Mouse (Mus musculus): Measurements from ENCODE around the gene Trp53bp2. TPM values are rescaled to one million over a fixed set of nuclear protein-coding genes. Genes with fewer than 3 reads are reported as not detected.

Gene Trp53bp2
- polyA plus RNA-seq, 1 experiment from 2014 or later, result 28.0 TPM

DNA sequence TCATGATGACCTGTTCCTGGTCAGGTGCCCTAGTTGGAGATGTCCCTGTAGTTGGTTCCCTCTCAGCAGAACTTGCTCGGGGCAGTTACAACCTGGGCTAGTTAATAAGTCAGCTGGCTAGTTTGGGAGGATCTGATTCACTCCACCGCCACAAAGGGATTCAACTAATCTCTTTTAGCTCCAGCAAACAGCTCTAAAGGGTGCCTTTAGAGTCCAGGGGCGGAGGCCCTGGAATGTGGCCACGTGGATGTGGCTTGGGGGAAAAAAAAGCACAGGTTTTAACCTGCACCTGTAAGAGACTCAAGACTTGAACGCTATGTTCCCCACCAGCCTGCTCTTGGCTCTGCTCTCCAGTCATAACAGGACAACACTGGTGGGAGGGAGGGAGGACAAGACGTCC lies 87.7 kb downstream of the Trp53bp2 start:
- 65% methylated on average over 6 of the region's 6 CpGs for WGBS
- H3K36me3 ChIP-seq (ENCODE audit: control insufficient read depth, insufficient read depth, low read length), result no peaks in the 10 kb centered on the region
- H3K4me1 ChIP-seq (replicated peaks; ENCODE audit: control insufficient read depth, insufficient read depth, low read length), result no peaks in the 10 kb centered on the region
- no peak overlapping the region for H3K4me3 ChIP-seq (ENCODE audit: low read depth, low read length)
- DNase-seq (ENCODE audit: low spot score) (no peak), ATAC-seq (ENCODE audit: low FRiP score) (no peak)
- H3K27me3 ChIP-seq (ENCODE audit: control insufficient read depth, insufficient read depth, low read length), result no peaks in the 10 kb centered on the region
- no peak overlapping the region for H3K4me2 ChIP-seq (replicated peaks; ENCODE audit: low read depth, low read length)
- H3K9me3 ChIP-seq (ENCODE audit: control insufficient read depth, low read length), result no peaks in the 10 kb centered on the region
- H3K27ac ChIP-seq (ENCODE audit: low read depth, low read length), result no peak overlapping the region
- no peak overlapping the region for H3K9ac ChIP-seq (ENCODE audit: low read depth, low read length)

DNA sequence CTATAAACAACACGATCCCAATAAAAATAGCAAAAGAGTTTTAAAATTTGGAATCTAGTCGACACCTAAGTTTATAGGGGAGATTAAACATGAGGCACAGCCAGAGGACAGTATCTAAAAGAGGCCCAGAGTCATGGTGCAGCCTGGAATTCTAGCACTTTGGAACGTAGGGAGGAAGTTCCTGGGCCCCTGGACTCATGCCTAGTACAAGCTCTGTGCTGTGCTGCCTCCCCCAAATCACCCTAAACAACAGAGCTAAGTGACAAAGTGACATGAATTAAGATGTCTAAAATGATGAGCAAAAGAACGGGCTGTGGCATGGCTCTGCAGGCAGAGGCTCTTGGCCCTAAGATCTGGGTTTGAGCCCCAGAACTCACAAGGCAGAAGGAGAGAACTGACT lies 88.8 kb downstream of the Trp53bp2 start:
- no peak overlapping the region for H3K4me2 ChIP-seq (replicated peaks; ENCODE audit: low read depth, low read length)
- no peaks in the 10 kb centered on the region for H3K9me3 ChIP-seq (ENCODE audit: control insufficient read depth, low read length)
- H3K4me1 ChIP-seq (replicated peaks; ENCODE audit: control insufficient read depth, insufficient read depth, low read length), result no peaks in the 10 kb centered on the region
- H3K27ac ChIP-seq (ENCODE audit: low read depth, low read length), result no peak overlapping the region
- no peak overlapping the region for H3K9ac ChIP-seq (ENCODE audit: low read depth, low read length)
- DNase-seq (ENCODE audit: low spot score), result no peak
- H3K4me3 ChIP-seq (ENCODE audit: low read depth, low read length), result no peak overlapping the region
- H3K36me3 ChIP-seq (ENCODE audit: control insufficient read depth, insufficient read depth, low read length), result no peaks in the 10 kb centered on the region
- WGBS, result 71% methylated on average over 4 of the region's 4 CpGs
- H3K27me3 ChIP-seq (ENCODE audit: control insufficient read depth, insufficient read depth, low read length), result no peaks in the 10 kb centered on the region
- no peak for ATAC-seq (ENCODE audit: low FRiP score)

GRCm38 (mm10) chr1:182499443-182500089 lies 90.6 kb downstream of the Trp53bp2 start:
- Histone ChIP-seq H3K4me3 (ENCODE audit: low read depth, low read length) (no peak overlapping the region), H3K9me3 (ENCODE audit: control insufficient read depth, low read length) (no peaks in the 10 kb centered on the region), H3K36me3 (ENCODE audit: control insufficient read depth, insufficient read depth, low read length) (no peaks in the 10 kb centered on the region), H3K4me1 (replicated peaks; ENCODE audit: control insufficient read depth, insufficient read depth, low read length) (no peaks in the 10 kb centered on the region), H3K27ac (ENCODE audit: low read depth, low read length) (no peak overlapping the region), H3K4me2 (replicated peaks; ENCODE audit: low read depth, low read length) (no peak overlapping the region), H3K27me3 (ENCODE audit: control insufficient read depth, insufficient read depth, low read length) (no peaks in the 10 kb centered on the region), H3K9ac (ENCODE audit: low read depth, low read length) (no peak overlapping the region)
- ATAC-seq (ENCODE audit: low FRiP score) (no peak), DNase-seq (ENCODE audit: low spot score) (no peak)
- WGBS, result 81% methylated on average over 9 of the region's 9 CpGs

DNA sequence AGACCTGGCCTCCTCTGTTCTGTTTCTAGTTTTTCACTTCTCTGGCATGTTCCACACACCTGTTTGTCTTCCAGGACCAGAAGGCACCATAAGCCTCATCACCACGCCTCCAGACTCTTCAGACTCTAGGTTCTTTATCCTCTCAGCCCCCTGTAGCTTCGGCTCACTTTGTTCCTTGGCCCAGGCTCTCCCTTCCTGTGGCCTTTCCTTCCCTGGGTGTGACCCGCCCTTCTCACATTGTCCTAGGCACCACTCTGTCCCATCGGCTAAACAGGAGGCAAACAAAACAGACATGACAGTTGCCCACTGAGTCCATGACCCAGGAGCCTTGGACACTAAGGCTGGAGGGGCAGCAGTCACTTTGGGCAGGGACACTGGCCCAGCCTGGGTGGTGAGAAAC lies 91.3 kb downstream of the Trp53bp2 start:
- H3K4me2 ChIP-seq (replicated peaks; ENCODE audit: low read depth, low read length), result no peak overlapping the region
- H3K9ac ChIP-seq (ENCODE audit: low read depth, low read length), result no peak overlapping the region
- H3K27me3 ChIP-seq (ENCODE audit: control insufficient read depth, insufficient read depth, low read length), result no peaks in the 10 kb centered on the region
- H3K27ac ChIP-seq (ENCODE audit: low read depth, low read length), result no peak overlapping the region
- no peaks in the 10 kb centered on the region for H3K36me3 ChIP-seq (ENCODE audit: control insufficient read depth, insufficient read depth, low read length)
- WGBS, result 70% methylated on average over 4 of the region's 4 CpGs
- ATAC-seq (ENCODE audit: low FRiP score), result no peak
- DNase-seq (ENCODE audit: low spot score), result no peak
- no peaks in the 10 kb centered on the region for H3K9me3 ChIP-seq (ENCODE audit: control insufficient read depth, low read length)
- no peaks in the 10 kb centered on the region for H3K4me1 ChIP-seq (replicated peaks; ENCODE audit: control insufficient read depth, insufficient read depth, low read length)
- H3K4me3 ChIP-seq (ENCODE audit: low read depth, low read length), result no peak overlapping the region

DNA sequence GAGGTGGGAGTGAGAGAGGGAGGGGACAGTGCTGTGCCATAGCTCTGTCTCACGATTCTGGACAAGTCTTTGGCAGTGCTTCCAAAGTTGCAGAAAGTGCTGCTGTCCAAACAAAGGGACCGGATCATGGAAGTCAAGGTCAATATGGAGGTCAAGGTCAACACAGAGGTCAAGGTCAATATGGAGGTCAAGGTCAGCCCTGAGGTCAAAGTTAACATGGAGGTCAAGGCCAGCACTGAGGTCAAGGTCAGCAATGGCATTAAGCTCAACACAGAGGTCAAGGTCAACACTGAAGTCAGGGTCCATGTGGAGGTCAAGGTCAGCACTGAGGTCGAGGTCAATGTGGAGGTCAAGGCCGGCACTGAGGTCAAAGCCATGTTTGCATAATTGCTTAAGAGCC lies 91.9 kb downstream of the Trp53bp2 start:
- no peaks in the 10 kb centered on the region for H3K4me1 ChIP-seq (replicated peaks; ENCODE audit: control insufficient read depth, insufficient read depth, low read length)
- DNase-seq (ENCODE audit: low spot score), result peak; percentile 39
- H3K36me3 ChIP-seq (ENCODE audit: control insufficient read depth, insufficient read depth, low read length), result no peaks in the 10 kb centered on the region
- H3K4me2 ChIP-seq (replicated peaks; ENCODE audit: low read depth, low read length), result no peak overlapping the region
- H3K4me3 ChIP-seq (ENCODE audit: low read depth, low read length), result no peak overlapping the region
- 87% methylated on average over 4 of the region's 4 CpGs for WGBS
- no peaks in the 10 kb centered on the region for H3K27me3 ChIP-seq (ENCODE audit: control insufficient read depth, insufficient read depth, low read length)
- no peaks in the 10 kb centered on the region for H3K9me3 ChIP-seq (ENCODE audit: control insufficient read depth, low read length)
- H3K9ac ChIP-seq (ENCODE audit: low read depth, low read length), result no peak overlapping the region
- H3K27ac ChIP-seq (ENCODE audit: low read depth, low read length), result no peak overlapping the region
- no peak for ATAC-seq (ENCODE audit: low FRiP score)

DNA sequence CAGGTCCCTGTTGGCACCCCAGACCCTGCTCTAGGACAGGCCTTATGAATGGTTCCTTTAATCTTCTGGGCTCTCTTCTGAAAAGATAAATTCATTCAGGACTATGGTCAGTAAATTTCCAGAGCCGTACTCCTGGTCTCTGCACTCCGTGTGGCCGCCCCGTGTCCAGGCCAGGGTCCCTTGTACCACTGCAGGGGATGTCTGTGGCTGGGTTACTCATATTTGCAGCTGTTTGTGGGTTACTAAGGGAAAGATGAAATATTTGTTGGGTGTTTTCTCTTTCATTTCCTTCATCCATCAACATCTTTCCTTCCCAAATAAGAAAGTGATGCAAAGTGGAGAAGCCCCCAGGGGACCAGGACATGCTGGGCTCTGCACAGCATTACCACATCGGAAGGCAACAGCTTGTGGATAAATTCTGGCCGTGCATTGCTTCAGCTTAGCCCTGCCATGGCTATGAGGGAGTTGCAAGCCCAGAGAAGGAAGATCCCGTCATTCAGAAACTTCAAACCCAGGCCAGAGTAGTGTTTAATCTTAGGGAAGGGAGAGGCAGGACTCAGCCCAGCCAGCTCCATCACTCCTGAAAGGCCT lies 92.9 kb downstream of the Trp53bp2 start:
- H3K27me3 ChIP-seq (ENCODE audit: control insufficient read depth, insufficient read depth, low read length), result no peaks in the 10 kb centered on the region
- H3K9ac ChIP-seq (ENCODE audit: low read depth, low read length), result no peak overlapping the region
- no peaks in the 10 kb centered on the region for H3K4me1 ChIP-seq (replicated peaks; ENCODE audit: control insufficient read depth, insufficient read depth, low read length)
- H3K36me3 ChIP-seq (ENCODE audit: control insufficient read depth, insufficient read depth, low read length), result no peaks in the 10 kb centered on the region
- WGBS, result 91% methylated on average over 7 of the region's 7 CpGs
- no peak overlapping the region for H3K27ac ChIP-seq (ENCODE audit: low read depth, low read length)
- no peak for ATAC-seq (ENCODE audit: low FRiP score)
- no peak overlapping the region for H3K4me3 ChIP-seq (ENCODE audit: low read depth, low read length)
- no peak overlapping the region for H3K4me2 ChIP-seq (replicated peaks; ENCODE audit: low read depth, low read length)
- no peak for DNase-seq (ENCODE audit: low spot score)
- H3K9me3 ChIP-seq (ENCODE audit: control insufficient read depth, low read length), result no peaks in the 10 kb centered on the region

DNA sequence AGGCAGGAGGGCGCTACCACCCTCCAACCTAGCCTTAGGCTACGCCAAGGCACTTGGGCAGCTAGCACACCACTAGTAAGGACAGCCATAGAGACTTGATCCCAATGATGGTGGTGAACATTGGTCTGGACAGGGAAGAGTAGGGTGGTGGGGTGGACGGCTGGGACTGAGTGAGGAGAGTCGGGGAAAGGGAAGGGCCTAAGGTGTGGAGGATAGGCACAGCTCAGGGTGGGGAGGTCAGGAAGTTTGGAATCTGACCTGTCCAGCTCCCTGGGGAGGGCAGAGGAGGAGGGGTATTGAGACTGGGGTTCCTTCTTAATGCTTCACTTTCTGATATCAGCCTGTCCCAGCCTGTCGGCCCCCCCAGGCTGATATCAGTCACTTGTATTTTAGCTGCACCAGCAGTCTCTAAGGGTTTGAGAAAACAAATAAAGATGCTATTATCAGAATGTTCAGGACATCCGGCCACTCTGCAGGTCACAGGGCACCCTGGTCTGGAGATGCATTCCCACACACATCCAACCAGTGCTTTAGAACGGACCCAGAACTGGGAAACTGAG lies 93.6 kb downstream of the Trp53bp2 start:
- ATAC-seq (ENCODE audit: low FRiP score) (no peak), DNase-seq (ENCODE audit: low spot score) (no peak)
- WGBS, result 82% methylated on average over 7 of the region's 7 CpGs
- H3K4me3 ChIP-seq (ENCODE audit: low read depth, low read length), result no peak overlapping the region
- H3K27ac ChIP-seq (ENCODE audit: low read depth, low read length), result no peak overlapping the region
- no peaks in the 10 kb centered on the region for H3K4me1 ChIP-seq (replicated peaks; ENCODE audit: control insufficient read depth, insufficient read depth, low read length)
- no peaks in the 10 kb centered on the region for H3K36me3 ChIP-seq (ENCODE audit: control insufficient read depth, insufficient read depth, low read length)
- no peaks in the 10 kb centered on the region for H3K27me3 ChIP-seq (ENCODE audit: control insufficient read depth, insufficient read depth, low read length)
- no peak overlapping the region for H3K9ac ChIP-seq (ENCODE audit: low read depth, low read length)
- H3K9me3 ChIP-seq (ENCODE audit: control insufficient read depth, low read length), result no peaks in the 10 kb centered on the region
- H3K4me2 ChIP-seq (replicated peaks; ENCODE audit: low read depth, low read length), result no peak overlapping the region

DNA sequence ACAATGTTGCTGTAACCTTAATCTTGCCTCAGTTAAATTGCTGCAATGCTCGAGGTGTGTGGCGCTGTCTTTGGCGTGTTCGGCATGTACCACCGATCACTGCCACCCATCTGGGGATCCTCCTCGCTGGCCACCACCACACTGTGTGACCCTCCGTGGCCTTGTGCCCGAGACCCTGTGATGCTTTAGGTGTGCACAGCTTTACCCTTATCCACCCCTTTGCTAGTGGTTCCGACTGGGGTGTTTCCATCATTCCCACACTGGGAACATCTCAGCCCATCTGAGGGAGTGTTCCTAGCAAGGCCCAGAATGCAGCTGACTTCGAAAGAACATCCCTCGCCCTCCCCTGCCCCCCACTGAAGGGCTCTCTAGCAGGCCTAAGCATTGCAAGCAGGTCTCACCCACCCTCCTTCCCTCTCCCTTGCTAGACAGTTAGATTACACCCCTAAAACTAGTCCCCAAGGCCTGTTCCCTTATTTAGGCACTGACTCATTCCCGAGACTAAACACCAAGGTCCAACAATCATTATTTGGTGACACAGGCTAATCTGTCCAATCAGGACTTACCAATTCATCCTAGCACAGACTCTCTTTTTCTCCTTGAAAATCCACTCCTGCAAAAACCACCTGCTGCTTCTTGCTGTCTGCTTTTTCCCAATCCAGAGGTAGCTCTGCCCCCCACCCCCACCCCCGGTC lies 94.4 kb downstream of the Trp53bp2 start:
- no peaks in the 10 kb centered on the region for H3K27me3 ChIP-seq (ENCODE audit: control insufficient read depth, insufficient read depth, low read length)
- DNase-seq (ENCODE audit: low spot score) (no peak), ATAC-seq (ENCODE audit: low FRiP score) (no peak)
- H3K9me3 ChIP-seq (ENCODE audit: control insufficient read depth, low read length), result no peaks in the 10 kb centered on the region
- H3K9ac ChIP-seq (ENCODE audit: low read depth, low read length), result no peak overlapping the region
- 88% methylated on average over 13 of the region's 13 CpGs for WGBS
- no peaks in the 10 kb centered on the region for H3K36me3 ChIP-seq (ENCODE audit: control insufficient read depth, insufficient read depth, low read length)
- H3K4me2 ChIP-seq (replicated peaks; ENCODE audit: low read depth, low read length), result no peak overlapping the region
- no peak overlapping the region for H3K27ac ChIP-seq (ENCODE audit: low read depth, low read length)
- no peak overlapping the region for H3K4me3 ChIP-seq (ENCODE audit: low read depth, low read length)
- H3K4me1 ChIP-seq (replicated peaks; ENCODE audit: control insufficient read depth, insufficient read depth, low read length), result no peaks in the 10 kb centered on the region

GRCm38 (mm10) chr1:182504223-182504622 lies 95.3 kb downstream of the Trp53bp2 start:
- WGBS, result 23% methylated on average over 4 of the region's 4 CpGs
- Histone ChIP-seq H3K36me3 (ENCODE audit: control insufficient read depth, insufficient read depth, low read length) (no peaks in the 10 kb centered on the region), H3K9me3 (ENCODE audit: control insufficient read depth, low read length) (no peaks in the 10 kb centered on the region), H3K4me1 (replicated peaks; ENCODE audit: control insufficient read depth, insufficient read depth, low read length) (no peaks in the 10 kb centered on the region), H3K9ac (ENCODE audit: low read depth, low read length) (no peak overlapping the region), H3K27ac (ENCODE audit: low read depth, low read length) (no peak overlapping the region), H3K27me3 (ENCODE audit: control insufficient read depth, insufficient read depth, low read length) (no peaks in the 10 kb centered on the region), H3K4me2 (replicated peaks; ENCODE audit: low read depth, low read length) (no peak overlapping the region), H3K4me3 (ENCODE audit: low read depth, low read length) (no peak overlapping the region)
- no peak for ATAC-seq (ENCODE audit: low FRiP score)
- no peak for DNase-seq (ENCODE audit: low spot score)
